Mouse (Mus musculus) cerebellum, adult 18-20 months (tissue): ENCODE data around the gene Galnt18.

Experiments
- DNase-seq, 2 experiments: peaks; one replicate each; pipeline ENCODE4 v3.0.0; 2021

Gene Galnt18

GRCm38 (mm10) chr7:111545614-111546013, 234.2 kb downstream of the Galnt18 start:
- DNase-seq = no peak

- DNase-seq = no peak
Measured at GRCm38 (mm10) chr7:111537946-111538345, 241.8 kb downstream of the Galnt18 start.

GRCm38 (mm10) chr7:111534826-111535405, 244.9 kb downstream of the Galnt18 start:
- no peak for DNase-seq

GRCm38 (mm10) chr7:111528961-111529643, 250.7 kb downstream of the Galnt18 start:
- no peak for DNase-seq

- no peak for DNase-seq
Measured at GRCm38 (mm10) chr7:111528462-111528861, 251.3 kb downstream of the Galnt18 start.

- no peak for DNase-seq
Measured at GRCm38 (mm10) chr7:111520881-111521280, 258.9 kb downstream of the Galnt18 start.

- DNase-seq = no peak
Measured at GRCm38 (mm10) chr7:111518581-111519242, 261.1 kb downstream of the Galnt18 start.

GRCm38 (mm10) chr7:111516882-111517281, 262.9 kb downstream of the Galnt18 start:
- peak; percentile 10 to 21 for DNase-seq

GRCm38 (mm10) chr7:111515471-111515870, 264.3 kb downstream of the Galnt18 start:
- DNase-seq = no peak

- DNase-seq = no peak
Measured at GRCm38 (mm10) chr7:111509167-111509854, 270.5 kb downstream of the Galnt18 start.

- DNase-seq = no peak
Measured at GRCm38 (mm10) chr7:111500616-111501015, 279.2 kb downstream of the Galnt18 start.

- DNase-seq = no peak
Measured at GRCm38 (mm10) chr7:111499255-111499790, 280.5 kb downstream of the Galnt18 start.

GRCm38 (mm10) chr7:111497191-111497590, 282.6 kb downstream of the Galnt18 start:
- DNase-seq = no peak

GRCm38 (mm10) chr7:111492242-111492949, 287.4 kb downstream of the Galnt18 start:
- no peak for DNase-seq

- DNase-seq = no peak
Measured at GRCm38 (mm10) chr7:111491566-111491965, 288.2 kb downstream of the Galnt18 start.

GRCm38 (mm10) chr7:111486811-111487333, 292.9 kb downstream of the Galnt18 start:
- DNase-seq = no peak

- no peak for DNase-seq
Measured at GRCm38 (mm10) chr7:111483896-111484295, 295.9 kb downstream of the Galnt18 start.

GRCm38 (mm10) chr7:111483321-111483720, 296.5 kb downstream of the Galnt18 start:
- DNase-seq = no peak

GRCm38 (mm10) chr7:111467715-111468114, 312.1 kb downstream of the Galnt18 start:
- no peak for DNase-seq

GRCm38 (mm10) chr7:111466720-111467119, 313.1 kb downstream of the Galnt18 start:
- DNase-seq = no peak

GRCm38 (mm10) chr7:111466121-111466520, 313.7 kb downstream of the Galnt18 start:
- DNase-seq = no peak

- no peak for DNase-seq
Measured at GRCm38 (mm10) chr7:111459716-111460115, 320.1 kb downstream of the Galnt18 start.
